Mouse (Mus musculus) thymus, postnatal 10 days (tissue): ENCODE data around the gene Serf1.
"Not testable (repeated sequence)": the region's sequence is repeated elsewhere in the genome, so short reads cannot be mapped to it uniquely, and the experiment has no call there.

Experiments
- DNase-seq, 2 experiments: peaks; one replicate each; pipeline ENCODE4 v3.0.0; 2021; ENCODE audit warnings: low spot score in 2 of 2

Serf1 gene

DNA sequence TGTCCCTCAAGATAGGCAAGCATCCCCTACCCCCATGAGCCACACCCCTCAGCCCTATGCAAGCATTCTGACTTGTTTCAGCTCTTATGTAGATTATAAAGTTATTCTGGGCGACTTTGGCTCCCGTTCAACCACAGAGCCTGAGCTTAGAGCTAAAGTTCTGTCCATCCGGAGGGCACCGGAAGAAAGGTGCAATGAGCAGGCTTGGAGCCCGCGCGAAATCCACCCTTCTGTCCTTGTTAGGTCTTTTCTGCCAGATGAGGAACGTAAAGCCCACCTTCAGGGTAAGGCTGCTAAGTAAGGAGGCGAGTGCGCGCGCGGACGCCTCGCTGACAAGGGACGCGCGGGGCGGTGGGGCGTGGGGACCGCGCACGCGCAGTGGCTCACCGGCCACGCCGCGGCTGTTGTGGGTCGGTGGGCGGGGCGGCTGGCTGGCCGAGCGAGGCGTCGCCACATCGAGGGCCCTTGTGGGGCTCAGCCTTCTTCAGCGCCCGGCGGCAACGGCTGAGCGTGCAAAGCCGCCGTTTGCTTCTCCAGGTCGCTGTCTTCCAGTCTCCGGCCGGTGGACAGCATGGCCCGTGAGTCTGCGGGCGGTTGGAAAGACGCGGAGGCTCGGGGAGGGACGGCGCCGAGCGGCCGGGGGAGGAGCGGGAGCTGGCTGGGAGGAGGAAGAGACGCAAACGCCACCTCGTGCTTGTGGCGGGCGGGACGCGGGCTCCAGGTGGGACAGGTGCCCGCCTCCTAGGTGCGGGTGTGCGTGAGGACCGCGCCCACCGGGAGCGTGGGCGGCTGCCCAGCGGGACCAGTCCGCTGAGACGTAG is at the start of gene Serf1:
Gene Serf1, plus strand, starts transcription at position 361 of the 821 bp plus-strand sequence.
- peak; percentile 39 to 59 for DNase-seq

- DNase-seq = no peak
These were observed 43.9 kb upstream of the Serf1 start for GRCm38 (mm10) chr13:100063936-100064335.

GRCm38 (mm10) chr13:100067821-100068220 is 40.0 kb upstream of the Serf1 start:
- no peak for DNase-seq

GRCm38 (mm10) chr13:100071473-100071872 is 36.3 kb upstream of the Serf1 start:
- no peak for DNase-seq

GRCm38 (mm10) chr13:100098808-100099207 is 9.0 kb upstream of the Serf1 start:
- DNase-seq = no peak

DNA sequence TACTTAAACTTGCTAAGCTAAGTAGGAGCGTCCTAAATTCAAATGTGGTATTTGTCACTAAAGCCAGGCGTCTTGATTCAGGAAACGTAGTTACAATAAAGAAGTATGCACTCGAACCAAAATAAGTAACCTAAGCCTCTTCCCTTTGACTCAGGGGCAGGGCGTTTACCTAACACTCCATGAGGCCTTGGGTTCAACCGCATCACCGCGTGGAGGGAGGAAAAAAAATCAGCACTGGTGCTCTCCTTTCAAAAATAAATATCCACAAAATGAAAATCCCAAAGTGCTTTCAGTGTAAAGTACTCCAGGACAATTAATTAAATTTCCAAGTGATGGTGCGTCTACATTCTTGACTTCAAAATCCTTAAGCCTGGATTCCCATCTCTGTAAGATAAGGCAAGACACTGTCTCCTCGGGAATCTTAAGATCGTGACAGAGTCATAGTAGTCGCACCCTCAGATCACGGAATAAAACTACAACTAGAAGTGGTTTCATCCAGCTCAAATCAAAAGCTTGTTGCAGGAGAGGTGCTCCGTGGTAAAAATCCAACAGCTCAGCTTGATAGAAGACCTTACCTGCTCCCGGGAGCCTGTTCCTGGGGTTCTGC is 4.7 kb upstream of the Serf1 start:
- DNase-seq = no peak

DNA sequence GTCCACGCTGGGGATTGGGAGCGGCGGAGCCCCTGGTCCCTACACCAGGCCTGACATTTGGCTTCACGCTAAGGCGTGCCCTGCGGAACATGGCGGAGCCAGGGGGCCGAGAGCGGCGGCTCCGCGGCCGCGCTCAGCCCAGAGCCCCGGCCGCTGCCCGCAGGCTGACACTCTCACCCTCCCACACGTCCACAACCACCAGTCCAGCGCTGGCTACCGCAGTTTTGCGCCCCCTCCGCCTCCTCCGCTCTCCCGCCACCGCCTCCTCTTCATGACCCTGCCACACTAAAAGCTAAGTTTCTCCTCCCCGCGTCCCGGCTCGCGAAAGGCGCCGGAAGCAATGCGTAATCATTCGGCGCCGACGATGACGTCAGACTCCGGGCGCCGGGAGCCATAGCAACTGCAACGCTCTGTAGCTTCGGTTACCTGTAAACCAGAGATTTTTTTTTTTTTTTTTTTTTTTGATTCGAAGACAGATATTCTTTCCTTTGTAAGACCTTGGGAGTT is 4.0 kb upstream of the Serf1 start, which contains the start of gene Bdp1:
Gene Bdp1, minus strand, starts transcription at position 323 of the 507 bp plus-strand sequence.
- DNase-seq = peak; percentile 88 to 94

DNA sequence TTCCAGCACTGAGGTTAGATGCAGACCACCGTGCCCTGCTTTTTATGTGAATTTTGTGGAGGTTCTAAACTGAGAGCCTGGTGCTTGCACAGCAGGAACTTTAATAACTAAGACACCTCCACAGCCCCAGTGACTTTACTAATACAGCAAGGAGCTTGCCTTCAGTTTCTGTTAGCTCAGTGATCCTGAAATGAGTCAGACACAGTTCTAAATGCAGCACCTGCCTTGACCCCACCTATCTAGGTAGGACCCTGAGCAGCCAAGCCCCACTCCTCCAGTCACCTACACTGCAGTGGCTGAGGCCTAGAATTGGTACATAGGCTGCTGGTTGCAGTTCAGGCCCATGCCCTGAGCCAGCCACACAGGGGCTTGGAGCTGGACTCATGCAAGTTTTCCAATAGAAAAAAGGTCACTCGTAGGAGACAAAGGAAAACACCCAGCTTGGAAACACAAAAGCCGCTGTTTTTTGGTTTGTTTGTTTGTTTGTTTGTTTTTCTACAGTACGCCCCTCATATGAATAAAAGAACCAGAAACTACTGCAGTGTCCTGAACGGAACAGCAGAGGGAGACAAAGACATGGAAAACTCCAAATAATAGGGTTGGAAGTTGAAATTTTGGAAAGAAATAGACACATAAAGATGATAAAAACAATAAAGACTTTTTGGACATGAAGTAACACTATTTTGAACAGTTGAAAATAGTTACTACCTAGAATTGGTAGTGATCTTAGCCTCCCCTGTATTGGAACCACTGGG is 4.6 kb downstream of the Serf1 start:
- DNase-seq = no peak

GRCm38 (mm10) chr13:100123970-100124369 is 16.2 kb downstream of the Serf1 start:
- DNase-seq = no peak

DNA sequence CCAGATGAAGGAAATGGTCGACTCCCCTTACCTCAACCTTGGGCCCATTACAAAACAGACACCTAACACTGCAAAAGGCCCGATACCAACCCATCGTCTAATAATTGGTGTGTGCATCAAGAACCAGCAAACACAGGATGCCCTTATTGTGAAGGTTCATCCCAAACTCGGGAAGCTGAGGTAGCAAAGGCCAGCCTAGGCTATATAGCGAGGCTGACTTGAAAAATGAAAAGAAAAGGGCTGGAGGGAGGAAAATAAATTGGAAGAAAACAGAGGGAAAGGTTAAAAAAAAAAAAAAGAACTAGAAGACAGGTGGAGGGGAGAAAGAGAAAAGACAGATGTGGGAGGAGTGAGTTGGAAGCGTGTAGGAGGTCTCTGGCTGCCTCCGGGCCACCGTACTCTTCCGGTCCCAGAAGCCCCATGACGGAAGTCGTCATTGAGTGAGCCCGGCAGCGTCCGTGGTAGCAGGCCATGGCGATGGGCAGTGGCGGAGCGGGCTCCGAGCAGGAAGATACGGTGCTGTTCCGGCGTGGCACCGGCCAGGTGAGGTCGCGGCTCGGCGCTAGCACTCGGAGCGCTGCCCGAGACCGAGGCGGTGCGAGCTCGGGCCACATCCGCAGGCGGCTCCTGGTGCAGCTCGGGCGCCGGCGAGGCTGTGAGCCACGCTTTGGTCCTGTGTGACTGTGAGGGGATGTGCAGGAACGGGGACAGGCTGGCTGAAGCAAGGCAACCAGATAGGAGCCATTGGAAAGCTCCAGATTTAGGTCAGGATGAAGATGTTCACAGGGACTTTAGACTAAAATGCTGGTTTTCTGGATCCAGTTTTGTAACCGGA is 16.8 kb downstream of the Serf1 start, which contains the start of gene Smn1:
Gene Smn1, plus strand, starts transcription at position 430 of the 835 bp plus-strand sequence.
- peak; percentile 74 to 83 for DNase-seq

DNA sequence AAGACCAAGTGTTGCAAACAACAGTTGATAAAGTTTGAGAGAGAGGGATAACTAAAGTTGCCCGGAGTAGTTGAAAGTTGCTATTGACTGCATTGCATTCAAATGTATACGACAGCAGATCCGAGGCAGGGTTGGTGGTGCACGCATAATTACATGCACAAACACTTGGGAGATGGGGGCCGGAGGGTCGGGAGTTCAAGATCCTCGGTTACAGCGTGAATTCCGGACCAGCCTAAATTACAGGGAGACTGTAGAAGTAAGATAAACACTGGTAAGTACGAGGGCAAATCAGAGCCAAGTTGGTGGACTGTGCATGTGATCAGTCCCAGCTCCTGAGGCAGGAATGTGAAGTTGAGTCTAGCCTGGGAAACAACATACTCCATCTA is 17.4 kb downstream of the Serf1 start:
- no peak for DNase-seq

- DNase-seq = no peak
These were observed 34.0 kb downstream of the Serf1 start for GRCm38 (mm10) chr13:100141646-100142314.

GRCm38 (mm10) chr13:100152659-100153058 is 44.8 kb downstream of the Serf1 start:
- DNase-seq = no peak

GRCm38 (mm10) chr13:100156624-100157023 is 48.8 kb downstream of the Serf1 start:
- DNase-seq = no peak

DNA sequence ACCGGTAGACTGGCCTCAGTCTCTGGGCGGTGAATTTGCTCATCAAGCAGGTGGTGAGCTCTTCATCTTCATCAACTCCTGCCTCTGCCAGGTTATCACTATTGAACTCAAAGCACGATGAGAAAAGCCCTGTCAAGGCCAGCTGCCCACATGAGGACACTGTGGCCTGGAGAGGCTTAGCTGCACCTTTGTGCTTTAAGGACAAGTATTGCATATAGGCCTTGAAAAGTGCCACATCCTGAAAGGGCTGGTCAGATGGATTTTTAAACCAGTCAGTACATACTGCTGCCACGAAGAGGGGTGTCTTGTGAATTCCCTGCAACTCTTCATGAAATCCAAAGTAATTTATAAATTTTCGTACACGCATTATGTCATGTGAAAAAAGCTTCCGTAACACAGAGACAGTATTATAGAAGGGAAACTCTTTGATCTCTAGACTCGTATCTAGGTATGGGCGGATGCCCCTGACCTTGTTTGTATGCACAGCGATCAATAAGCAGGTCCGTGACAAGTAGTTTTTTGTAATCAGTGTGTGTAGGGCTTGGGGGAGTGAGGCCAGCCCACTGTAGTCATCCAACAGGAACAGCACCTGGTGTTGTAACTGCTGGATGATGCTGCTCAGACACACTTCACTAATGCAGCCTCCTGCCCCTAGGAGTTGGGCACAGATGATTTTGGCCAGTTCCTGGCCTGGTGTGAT is 53.5 kb downstream of the Serf1 start:
- DNase-seq = not testable (repeated sequence)

- DNase-seq = not testable (repeated sequence)
These were observed 54.7 kb downstream of the Serf1 start for GRCm38 (mm10) chr13:100162467-100162866.
